Mouse (Mus musculus): ENCODE results near the gene Snx9.

The Snx9 gene

DNA sequence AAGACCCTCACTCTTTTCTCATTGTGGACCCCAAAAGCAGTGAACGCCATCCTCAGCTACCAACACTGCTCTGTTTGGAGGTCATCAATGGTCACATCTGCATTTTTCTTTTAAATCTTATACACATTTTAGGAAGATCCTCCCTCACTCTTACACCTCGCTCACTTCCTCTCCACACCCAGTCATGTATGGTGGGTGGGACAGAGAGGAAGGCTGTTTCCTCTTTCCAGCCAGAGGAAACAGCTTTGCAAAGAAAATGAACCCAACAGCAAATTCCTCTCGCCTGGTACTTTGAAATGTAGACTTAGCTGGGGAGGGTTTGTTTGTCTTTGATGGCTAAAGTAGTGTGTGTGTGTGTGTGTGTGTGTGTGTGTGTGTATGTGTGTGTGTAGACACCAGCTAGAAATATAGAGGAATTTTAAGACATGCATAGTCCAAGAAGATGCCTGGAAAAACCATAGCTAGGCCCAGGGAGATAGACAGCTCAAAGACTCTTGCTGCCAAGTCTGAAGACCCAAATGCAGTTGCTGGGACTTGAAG is 33.2 kb upstream of the Snx9 start:
- peak; percentile 44 for DNase-seq (ENCODE audit: low spot score)

DNA sequence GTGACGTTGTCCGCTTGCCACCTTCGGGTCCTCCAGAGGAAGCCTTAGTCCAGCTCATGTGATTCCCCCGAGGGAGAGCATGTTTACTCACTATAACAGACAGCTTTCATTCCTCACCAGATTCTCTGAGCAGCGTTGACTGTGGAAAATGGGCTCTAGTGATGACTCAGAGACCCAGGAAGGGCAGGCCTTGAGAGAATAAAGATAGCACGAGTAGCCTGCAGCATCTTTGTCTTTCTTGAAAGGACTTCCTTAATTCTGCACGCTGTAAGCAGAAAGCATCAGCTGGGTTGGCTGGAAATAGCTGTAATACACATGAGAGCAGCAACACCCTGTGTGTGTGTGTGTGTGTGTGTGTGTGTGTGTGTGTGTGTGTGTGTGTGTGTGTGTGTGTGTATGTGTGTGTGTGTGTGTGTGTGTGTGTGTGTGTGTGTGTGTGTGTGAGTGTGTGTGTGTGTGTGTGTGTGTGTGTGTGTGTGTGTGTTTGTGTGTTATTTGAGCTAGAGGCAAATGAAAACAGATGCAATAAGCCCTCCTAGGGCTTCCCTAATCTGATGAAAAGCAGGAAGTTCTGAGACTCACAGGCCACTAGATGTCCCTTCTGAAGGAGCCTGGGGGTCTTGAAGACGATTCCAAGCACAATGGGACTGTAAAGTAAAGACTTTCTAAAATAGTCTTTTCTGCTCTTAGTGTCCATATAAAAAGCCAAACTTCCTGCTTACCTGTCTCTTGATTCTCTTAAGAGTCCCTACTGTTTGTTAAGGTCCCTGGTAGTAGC is 27.1 kb upstream of the Snx9 start:
- DNase-seq (ENCODE audit: low spot score), result no peak

GRCm38 (mm10) chr17:5814641-5814920 is 26.5 kb upstream of the Snx9 start:
- DNase-seq (ENCODE audit: low spot score), result no peak

- no peak for DNase-seq (ENCODE audit: low spot score)
Measured at GRCm38 (mm10) chr17:5817871-5818270, 23.3 kb upstream of the Snx9 start.

- DNase-seq (ENCODE audit: low spot score), result no peak
Measured at GRCm38 (mm10) chr17:5819105-5819504, 22.0 kb upstream of the Snx9 start.

- no peak for DNase-seq (ENCODE audit: low spot score)
Measured at GRCm38 (mm10) chr17:5819799-5820201, 21.3 kb upstream of the Snx9 start.

GRCm38 (mm10) chr17:5822541-5822940 is 18.6 kb upstream of the Snx9 start:
- DNase-seq (ENCODE audit: low spot score), result no peak

- no peak for DNase-seq (ENCODE audit: low spot score)
Measured at GRCm38 (mm10) chr17:5823032-5823431, 18.1 kb upstream of the Snx9 start.

GRCm38 (mm10) chr17:5827836-5828582 is 13.1 kb upstream of the Snx9 start:
- peak; percentile 35 for DNase-seq (ENCODE audit: low spot score)

- DNase-seq (ENCODE audit: low spot score), result no peak
Measured at GRCm38 (mm10) chr17:5828583-5828836, 12.6 kb upstream of the Snx9 start.

DNA sequence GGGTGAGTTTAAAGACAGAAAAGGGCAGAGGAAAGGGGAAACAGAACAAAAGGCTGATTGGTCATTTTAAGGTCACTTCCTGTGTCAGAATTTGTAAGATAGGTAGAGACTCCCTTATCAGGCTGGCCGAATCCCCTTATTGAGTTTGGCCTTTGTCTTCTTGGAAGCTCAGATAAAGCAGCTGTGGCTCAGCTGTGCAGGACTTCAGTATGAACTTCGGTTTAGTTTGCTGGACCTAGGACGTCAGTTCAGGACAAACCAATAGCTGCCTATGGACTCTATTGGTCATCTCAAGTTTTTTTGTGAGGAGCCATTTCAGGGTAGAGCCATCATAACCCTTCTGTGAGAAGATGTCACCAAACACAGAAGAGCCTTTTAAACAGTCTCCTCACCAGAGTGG is 12.2 kb upstream of the Snx9 start:
- DNase-seq (ENCODE audit: low spot score), result no peak

- DNase-seq (ENCODE audit: low spot score), result no peak
Measured at GRCm38 (mm10) chr17:5829930-5830329, 11.2 kb upstream of the Snx9 start.

- no peak for DNase-seq (ENCODE audit: low spot score)
Measured at GRCm38 (mm10) chr17:5830382-5830781, 10.7 kb upstream of the Snx9 start.

DNA sequence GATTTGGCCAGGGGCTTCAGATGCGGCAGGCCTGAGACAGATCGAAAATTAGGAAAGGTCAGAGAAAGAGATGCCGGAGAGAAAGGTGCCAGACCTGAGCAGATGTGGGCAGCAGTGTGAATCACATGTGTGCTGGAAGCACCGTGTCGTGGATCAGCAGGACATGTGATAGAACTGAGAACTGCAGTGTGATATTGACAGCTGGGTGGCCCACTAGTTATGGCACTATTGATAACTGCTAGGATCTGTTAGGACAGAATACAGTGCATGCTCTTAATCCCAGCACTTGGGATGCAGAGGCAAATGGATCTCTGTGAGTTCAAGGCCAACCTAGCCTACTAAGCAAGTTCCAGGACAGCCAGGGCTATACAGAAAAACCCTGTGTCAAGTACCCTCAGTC is 10.3 kb upstream of the Snx9 start:
- DNase-seq (ENCODE audit: low spot score), result no peak

- DNase-seq (ENCODE audit: low spot score), result no peak
Measured at GRCm38 (mm10) chr17:5831257-5831806, 9.8 kb upstream of the Snx9 start.

GRCm38 (mm10) chr17:5834166-5834565 is 7.0 kb upstream of the Snx9 start:
- no peak for DNase-seq (ENCODE audit: low spot score)

GRCm38 (mm10) chr17:5834798-5835328 is 6.3 kb upstream of the Snx9 start:
- no peak for DNase-seq (ENCODE audit: low spot score)

GRCm38 (mm10) chr17:5839549-5840240 is 1.4 kb upstream of the Snx9 start:
- DNase-seq (ENCODE audit: low spot score), result no peak

GRCm38 (mm10) chr17:5840550-5841127 is 490 bp upstream of the Snx9 start:
- DNase-seq (ENCODE audit: low spot score), result peak; percentile 7

DNA sequence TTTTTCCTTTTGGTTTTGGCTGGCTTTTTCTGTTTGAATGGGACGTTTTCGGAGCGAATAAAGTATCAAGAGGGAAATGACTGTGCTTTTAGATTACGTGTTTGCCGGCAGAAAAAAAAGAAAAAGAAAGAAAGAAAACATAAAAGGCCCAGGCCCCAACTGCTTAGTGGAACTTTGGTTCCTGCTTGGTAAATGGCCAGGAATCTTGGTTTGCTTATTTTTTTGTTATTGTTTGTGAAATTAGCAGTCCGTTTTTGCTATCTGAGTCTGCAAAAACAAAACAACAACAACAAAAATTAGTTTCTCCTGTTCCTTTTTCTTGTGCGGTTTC is 779 bp downstream of the Snx9 start:
- DNase-seq (ENCODE audit: low spot score), result no peak

GRCm38 (mm10) chr17:5842988-5843640 is 2.0 kb downstream of the Snx9 start:
- no peak for DNase-seq (ENCODE audit: low spot score)

- no peak for DNase-seq (ENCODE audit: low spot score)
Measured at GRCm38 (mm10) chr17:5843641-5843990, 2.5 kb downstream of the Snx9 start.

Measured in T-cell, adult 2 months (primary cell).